Mouse (Mus musculus) liver, embryonic 14.5 days (tissue): ENCODE results near the gene Hps1. TPM values are rescaled to one million over a fixed set of nuclear protein-coding genes. Genes with fewer than 3 reads are reported as not detected.

Experiments
- ATAC-seq: fragments of 200-750 bp; cut with Nextera tagmentation; 2 replicates; pipeline ENCODE4 v1.8.0; 2017; ENCODE audit warnings: moderate number of reproducible peaks, mild to moderate bottlenecking, moderate library complexity; ENCODE audit not compliant: insufficient read depth
- DNase-seq, 3 experiments: peaks; one replicate each; pipeline ENCODE4 v3.0.0-alpha.2; 2012 to 2013; ENCODE audit warnings: low read depth in 3 of 3, low spot score in 3 of 3
- H3K27ac ChIP-seq: fragments of 300-500 bp; sonication (generic); 2 replicates; pipeline ENCODE4 v1.5.1; 2014; ENCODE audit warnings: moderate library complexity, mild to moderate bottlenecking, control low read depth, inconsistent platforms
- H3K27me3 ChIP-seq: fragments of 300-500 bp; sonication (generic); 2 replicates; pipeline ENCODE4 v1.6.1; 2014; ENCODE audit warnings: mild to moderate bottlenecking, low read length, moderate library complexity; ENCODE audit not compliant: control insufficient read depth, insufficient read depth
- H3K36me3 ChIP-seq: fragments of 300-500 bp; sonication (generic); replicated peaks from 2 replicates; pipeline ENCODE4 v1.6.1; 2014; ENCODE audit warnings: low read depth; ENCODE audit not compliant: control insufficient read depth, insufficient read depth
- H3K4me1 ChIP-seq, 2 experiments: fragments of 200-500 bp in 1 of 2; fragments of 300-500 bp in 1 of 2; sonication (generic) in 1 of 2; replicated peaks; 2 replicates each; pipeline ENCODE4 v1.6.1; 2012 to 2014; ENCODE audit warnings: antibody characterized with exemption in 1 of 2, inconsistent platforms in 1 of 2, low read length in 1 of 2; ENCODE audit not compliant: control insufficient read depth in 2 of 2, insufficient read depth in 2 of 2
- H3K4me2 ChIP-seq: fragments of 300-500 bp; sonication (generic); 2 replicates; pipeline ENCODE4 v1.6.1; 2014; ENCODE audit warnings: low read depth, mild to moderate bottlenecking, control low read depth, moderate library complexity
- H3K4me3 ChIP-seq, 2 experiments: fragments of 200-500 bp in 1 of 2; fragments of 300-500 bp in 1 of 2; sonication (generic) in 1 of 2; 2 replicates each; pipeline ENCODE4 v1.5.1; 2012 to 2014; ENCODE audit warnings: low read depth in 2 of 2, low read length in 2 of 2, mild to moderate bottlenecking in 2 of 2, control low read depth in 1 of 2, inconsistent platforms in 1 of 2, moderate library complexity in 1 of 2; ENCODE audit not compliant: insufficient read depth in 1 of 2
- H3K9ac ChIP-seq: fragments of 300-500 bp; sonication (generic); replicated peaks from 2 replicates; pipeline ENCODE4 v1.6.1; 2014; ENCODE audit warnings: mild to moderate bottlenecking, control low read depth, moderate library complexity
- H3K9me3 ChIP-seq: fragments of 300-500 bp; sonication (generic); 2 replicates; pipeline ENCODE4 v1.6.1; 2016; ENCODE audit warnings: low read length, mixed read lengths; ENCODE audit not compliant: control insufficient read depth
- CTCF ChIP-seq: IDR thresholded peaks from 2 replicates; pipeline ENCODE4 v1.5.1; 2016; ENCODE audit warnings: antibody characterized with exemption, low read depth, control low read depth
- EP300 ChIP-seq: IDR thresholded peaks from 2 replicates; pipeline ENCODE4 v1.6.1; 2016; ENCODE audit warnings: antibody characterized with exemption, low read depth
- WGBS: fragments of 180-500 bp; shearing (Covaris S2); extraction: QIAGEN DNeasy Blood & Tissue Kit; methylation state at CpG from one replicate; pipeline ENCODE4 v1.1.7; 2014; ENCODE audit not compliant: insufficient replicate concordance; 5-methylcytosine and 5-hydroxymethylcytosine counted together
- polyA plus RNA-seq, 2 experiments: library from polyadenylated mRNA; depleted of rRNA in 1 of 2; stranded (reverse) in 1 of 2; unstranded in 1 of 2; fragments of >200 nt; fragmentation: Nextera tagmentation in 1 of 2; extraction: Ambion mirVana in 1 of 2; gene quantifications; 2 replicates each; pipeline versions ENCODE4 v1.2.1 to v1.2.3; 2012 to 2014

The Hps1 gene
- polyA plus RNA-seq, 2 experiments = 4.6 to 6.1 TPM

DNA sequence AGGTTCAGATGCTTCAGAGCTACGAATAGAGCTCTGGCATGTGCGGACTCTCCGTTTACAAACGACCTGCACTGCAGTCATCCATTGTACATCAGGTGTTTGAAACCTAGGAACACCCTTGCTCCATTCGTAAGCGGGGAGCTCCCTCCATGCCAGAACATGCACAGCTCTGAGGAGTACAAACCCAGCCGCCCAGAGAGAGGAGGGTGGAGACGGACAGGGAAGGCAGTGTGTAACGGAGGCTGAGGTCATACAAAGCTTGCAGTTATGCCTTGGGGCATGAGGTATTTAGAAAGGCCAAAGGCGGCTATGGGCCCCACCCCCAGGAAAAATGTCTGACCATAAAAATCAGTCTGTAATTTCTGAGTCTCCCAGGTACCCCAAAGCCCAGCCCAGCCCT is 15.4 kb downstream of the Hps1 start:
- TF ChIP-seq CTCF = no peak
- no peak for DNase-seq
- no peaks in the 10 kb centered on the region for H3K4me1 ChIP-seq
- H3K9me3 ChIP-seq = no peaks in the 10 kb centered on the region
- no peaks in the 10 kb centered on the region for H3K27me3 ChIP-seq
- no peak overlapping the region for H3K4me3 ChIP-seq
- no peak overlapping the region for H3K4me2 ChIP-seq
- no peak overlapping the region for H3K9ac ChIP-seq
- no peak overlapping the region for H3K27ac ChIP-seq
- no peaks in the 10 kb centered on the region for H3K36me3 ChIP-seq
- 78% methylated on average over 10 of the region's 10 CpGs for WGBS
- ATAC-seq = no peak

GRCm38 (mm10) chr19:42756671-42757070 is 23.1 kb downstream of the Hps1 start:
- H3K9me3 ChIP-seq = no peaks in the 10 kb centered on the region
- no peak overlapping the region for H3K27ac ChIP-seq
- H3K36me3 ChIP-seq = no peaks in the 10 kb centered on the region
- 48% methylated on average over 6 of the region's 6 CpGs for WGBS
- no peaks in the 10 kb centered on the region for H3K27me3 ChIP-seq
- H3K4me3 ChIP-seq = no peak overlapping the region
- TF ChIP-seq EP300 (no peak), CTCF (no peak)
- H3K4me2 ChIP-seq = no peak overlapping the region
- H3K4me1 ChIP-seq = peaks cover 4 to 23% of the 10 kb centered on the region in 2 experiments; a peak in 3 of 4 replicates
- H3K9ac ChIP-seq = no peak overlapping the region
- no peak for ATAC-seq
- no peak for DNase-seq

DNA sequence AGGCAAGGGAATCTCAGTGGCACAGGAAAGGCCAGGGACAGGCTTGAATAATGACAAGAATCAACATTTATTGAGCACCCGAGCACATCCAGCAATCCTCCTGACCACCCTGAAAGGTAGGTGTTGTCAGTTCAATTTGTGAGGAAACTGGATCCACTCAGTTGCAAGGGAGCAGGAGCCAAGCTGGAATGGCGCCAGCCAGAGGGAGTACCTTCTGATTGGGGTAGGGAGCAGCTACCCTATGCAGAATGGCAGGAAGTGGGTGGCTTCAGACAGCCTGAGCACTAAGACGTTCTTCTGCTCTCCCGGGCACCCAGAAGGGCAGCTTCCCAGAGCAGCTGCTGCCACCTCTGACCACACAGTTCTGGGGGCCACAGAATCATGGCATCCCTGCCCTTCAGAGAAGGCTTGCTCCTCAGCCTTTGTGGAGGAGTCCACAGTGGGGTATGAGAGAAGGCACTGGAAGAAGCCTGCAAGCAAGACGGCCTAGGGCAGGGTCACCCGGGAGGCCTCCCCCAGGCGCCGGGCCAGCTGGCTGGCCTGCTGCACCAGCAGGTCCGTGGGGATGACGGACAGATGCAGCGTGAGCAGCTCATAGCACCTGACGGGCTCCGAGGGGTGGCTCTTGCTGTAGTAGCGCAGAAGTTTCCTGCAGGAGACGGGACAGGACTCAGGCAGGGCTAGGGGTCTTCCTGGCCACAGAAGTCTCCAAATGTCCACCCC is 24.5 kb downstream of the Hps1 start:
- TF ChIP-seq EP300 (no peak), CTCF (no peak)
- H3K4me1 ChIP-seq = peaks cover 4 to 27% of the 10 kb centered on the region in 2 experiments; a peak in 3 of 4 replicates
- 68% methylated on average over 15 of the region's 15 CpGs for WGBS
- no peaks in the 10 kb centered on the region for H3K27me3 ChIP-seq
- no peaks in the 10 kb centered on the region for H3K36me3 ChIP-seq
- no peak overlapping the region for H3K4me2 ChIP-seq
- ATAC-seq (no peak), DNase-seq (no peak)
- H3K9me3 ChIP-seq = no peaks in the 10 kb centered on the region
- no peak overlapping the region for H3K4me3 ChIP-seq
- no peak overlapping the region for H3K9ac ChIP-seq
- no peak overlapping the region for H3K27ac ChIP-seq

DNA sequence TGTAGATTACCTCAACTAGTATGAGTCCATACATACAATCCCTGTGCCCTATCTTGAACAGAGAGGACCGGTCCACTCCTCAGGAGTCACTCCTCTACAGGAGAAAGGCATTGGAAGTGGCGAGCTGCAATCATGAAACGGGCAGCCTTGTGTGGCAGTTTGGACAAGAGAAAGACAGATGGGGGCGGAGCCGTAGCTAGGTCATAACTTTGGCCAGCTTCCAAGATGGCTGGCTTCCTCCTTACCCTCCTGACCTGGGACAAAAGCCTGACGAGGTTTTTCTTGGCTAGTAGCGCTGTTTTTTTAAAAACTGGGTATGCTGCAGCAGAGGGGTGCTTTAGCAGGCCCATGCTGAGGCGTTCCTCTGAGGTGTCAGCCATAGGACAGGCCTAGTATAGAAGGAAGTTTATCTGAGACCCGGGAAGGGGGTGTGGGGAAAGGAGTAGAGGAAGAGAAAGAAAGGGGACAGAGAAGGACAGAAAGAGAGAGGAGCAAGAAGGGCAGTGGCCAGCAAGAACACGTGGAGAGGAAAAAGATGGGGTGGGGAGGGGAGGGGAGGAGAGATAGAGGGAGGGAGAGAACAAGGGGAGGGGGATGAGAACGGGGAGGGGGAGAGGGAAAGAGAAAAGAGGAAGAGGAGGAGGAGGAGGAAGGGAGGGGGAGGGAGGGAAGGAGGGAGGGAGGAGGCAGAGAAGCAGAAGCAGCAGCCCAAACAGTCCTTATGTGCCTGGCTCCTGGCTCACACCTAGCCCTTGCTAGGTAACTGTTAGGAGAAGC is 26.4 kb downstream of the Hps1 start:
- H3K4me1 ChIP-seq = peaks cover 4 to 36% of the 10 kb centered on the region in 2 experiments; a peak in 3 of 4 replicates
- no peak overlapping the region; the same call in 1 of the 2 replicates for H3K27ac ChIP-seq
- no peak overlapping the region; a peak in 1 of 4 replicates for H3K4me3 ChIP-seq
- peak; percentile 40 to 43 (median 41) for DNase-seq
- H3K9ac ChIP-seq = peak overlapping the region; percentile 18; the same call in 1 of the 2 replicates
- TF ChIP-seq CTCF = no peak
- TF ChIP-seq EP300 = no peak
- no peaks in the 10 kb centered on the region for H3K27me3 ChIP-seq
- ATAC-seq = peak; percentile 25; the same call in 1 of the 2 replicates
- WGBS = 13% methylated on average over 11 of the region's 11 CpGs
- no peaks in the 10 kb centered on the region for H3K9me3 ChIP-seq
- H3K4me2 ChIP-seq = peak overlapping the region; percentile 72
- no peaks in the 10 kb centered on the region for H3K36me3 ChIP-seq

DNA sequence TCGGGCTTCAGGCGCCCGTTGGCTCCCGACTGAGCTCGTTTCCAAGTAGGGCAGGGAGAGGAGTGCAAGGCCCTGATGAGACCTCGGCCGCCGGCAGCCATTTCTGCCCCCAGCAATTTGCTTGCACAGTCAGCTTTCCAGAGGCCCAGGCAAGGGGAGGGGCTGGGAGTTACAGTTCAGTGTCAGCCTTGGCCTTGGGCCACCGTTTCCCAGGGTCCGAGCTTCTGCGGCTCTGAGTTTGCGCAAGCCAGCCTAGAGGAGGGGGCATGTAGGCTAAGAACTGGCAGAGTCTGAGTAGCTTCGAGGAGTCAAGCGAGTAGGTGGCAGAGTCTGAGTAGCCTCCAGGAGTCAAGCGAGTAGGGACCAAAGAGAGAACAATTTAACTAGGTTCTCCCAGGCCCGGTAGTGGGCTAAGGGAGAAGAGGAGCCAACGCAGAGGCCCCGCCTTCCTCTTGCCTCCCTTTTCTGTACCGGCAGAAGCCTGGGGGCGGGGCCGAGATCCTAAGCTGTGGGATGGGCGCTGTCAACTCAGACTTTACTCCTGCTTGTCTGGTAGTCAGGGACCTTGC is 27.3 kb downstream of the Hps1 start, which contains the start of gene Pyroxd2:
TSS of gene Pyroxd2 (minus strand) at position 413 of the 569 bp plus-strand sequence.
- TF ChIP-seq CTCF = no peak
- no peak for TF ChIP-seq EP300
- Histone ChIP-seq H3K4me1 (peaks cover 4 to 35% of the 10 kb centered on the region in 2 experiments; a peak in 3 of 4 replicates), H3K36me3 (no peaks in the 10 kb centered on the region), H3K27me3 (no peaks in the 10 kb centered on the region), H3K9me3 (no peaks in the 10 kb centered on the region), H3K4me2 (peak within 1 kb of the TSS; percentile 72), H3K27ac (peak within 1 kb of the TSS; percentile 28; the same call in 1 of the 2 replicates), H3K9ac (peak within 1 kb of the TSS; percentile 23), H3K4me3 (peak within 1 kb of the TSS; percentile 50 to 58)
- WGBS = 7% methylated on average over 22 of the region's 22 CpGs
- ATAC-seq = peak; percentile 82
- DNase-seq = peak; percentile 62 to 71 (median 66)
